Mouse (Mus musculus) neural tube, embryonic 12.5 days (tissue): Measurements from ENCODE around the gene Cxcl13. TPM values are rescaled to one million over a fixed set of nuclear protein-coding genes. Genes with fewer than 3 reads are reported as not detected.

Experiments
- ATAC-seq: fragments of 200-750 bp; cut with Nextera tagmentation; 2 replicates; pipeline ENCODE4 v1.8.0; 2017; ENCODE audit warnings: low read depth, mild to moderate bottlenecking, moderate TSS enrichment, moderate library complexity; ENCODE audit not compliant: low FRiP score
- H3K27ac ChIP-seq: fragments of 300-500 bp; sonication (generic); 2 replicates; pipeline ENCODE4 v1.5.1; 2016
- H3K27me3 ChIP-seq: fragments of 300-500 bp; sonication (generic); replicated peaks from 2 replicates; pipeline ENCODE4 v1.6.1; 2016; ENCODE audit warnings: mild to moderate bottlenecking
- H3K36me3 ChIP-seq: fragments of 300-500 bp; sonication (generic); 2 replicates; pipeline ENCODE4 v1.6.1; 2016; ENCODE audit warnings: mild to moderate bottlenecking
- H3K4me1 ChIP-seq: fragments of 300-500 bp; sonication (generic); 2 replicates; pipeline ENCODE4 v1.6.1; 2016
- H3K4me2 ChIP-seq: fragments of 300-500 bp; sonication (generic); replicated peaks from 2 replicates; pipeline ENCODE4 v1.6.1; 2016; ENCODE audit warnings: mild to moderate bottlenecking
- H3K4me3 ChIP-seq: fragments of 300-500 bp; sonication (generic); 2 replicates; pipeline ENCODE4 v1.5.1; 2016
- H3K9ac ChIP-seq: fragments of 300-500 bp; sonication (generic); 2 replicates; pipeline ENCODE4 v1.6.1; 2016; ENCODE audit warnings: mild to moderate bottlenecking
- H3K9me3 ChIP-seq: fragments of 300-500 bp; sonication (generic); 2 replicates; pipeline ENCODE4 v1.6.1; 2016; ENCODE audit warnings: mild to moderate bottlenecking
- WGBS: fragments of 180-500 bp; shearing (Covaris S2); methylation state at CpG from one replicate; pipeline ENCODE4 v1.1.7; 2016; 5-methylcytosine and 5-hydroxymethylcytosine counted together
- polyA plus RNA-seq: library from polyadenylated mRNA; unstranded; fragments of >200 nt; fragmentation: Nextera tagmentation; extraction: Ambion mirVana; gene quantifications from 2 replicates; pipeline ENCODE4 v1.2.1, GENCODE M21; 2016

The Cxcl13 gene
- polyA plus RNA-seq, 1 experiment from 2014 or later = 0.56 TPM

GRCm38 (mm10) chr5:96003348-96003747 lies 46.6 kb downstream of the Cxcl13 start:
- Histone ChIP-seq H3K4me3 (no peak overlapping the region), H3K9me3 (no peaks in the 10 kb centered on the region), H3K27me3 (no peaks in the 10 kb centered on the region), H3K4me1 (no peaks in the 10 kb centered on the region), H3K27ac (no peak overlapping the region), H3K9ac (no peak overlapping the region), H3K4me2 (no peak overlapping the region), H3K36me3 (no peaks in the 10 kb centered on the region)
- ATAC-seq = no peak

DNA sequence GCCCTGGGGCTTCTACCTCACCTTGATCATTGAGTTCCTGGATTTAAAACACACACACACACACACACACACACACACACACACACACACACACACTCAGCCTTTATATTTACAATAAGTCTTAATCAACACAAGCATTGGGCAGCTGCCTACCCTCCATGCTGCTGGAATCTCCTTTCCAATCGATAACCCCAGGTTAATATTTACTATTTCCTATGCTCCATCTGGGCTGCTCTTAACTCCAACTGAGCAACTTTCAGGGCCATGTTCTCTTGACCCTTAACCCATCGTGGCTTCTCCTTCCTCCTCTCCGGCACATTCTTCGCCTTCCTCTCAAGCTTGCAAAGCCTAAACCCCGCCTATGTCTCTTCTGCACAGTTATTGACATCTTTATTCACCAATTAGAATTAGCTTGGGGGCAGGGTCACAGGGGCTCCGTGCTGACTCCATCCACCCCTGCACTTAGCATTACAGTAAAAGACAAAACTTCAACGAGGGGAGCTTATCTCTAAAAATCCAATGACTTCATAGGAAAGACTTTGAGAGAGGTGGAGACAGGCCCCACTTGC lies 51.6 kb downstream of the Cxcl13 start:
- Histone ChIP-seq H3K27ac (no peak overlapping the region), H3K36me3 (no peaks in the 10 kb centered on the region), H3K4me3 (no peak overlapping the region), H3K27me3 (no peaks in the 10 kb centered on the region), H3K9ac (no peak overlapping the region), H3K4me2 (no peak overlapping the region), H3K4me1 (no peaks in the 10 kb centered on the region), H3K9me3 (no peaks in the 10 kb centered on the region)
- no peak for ATAC-seq
- 75% methylated on average over 7 of the region's 7 CpGs for WGBS

DNA sequence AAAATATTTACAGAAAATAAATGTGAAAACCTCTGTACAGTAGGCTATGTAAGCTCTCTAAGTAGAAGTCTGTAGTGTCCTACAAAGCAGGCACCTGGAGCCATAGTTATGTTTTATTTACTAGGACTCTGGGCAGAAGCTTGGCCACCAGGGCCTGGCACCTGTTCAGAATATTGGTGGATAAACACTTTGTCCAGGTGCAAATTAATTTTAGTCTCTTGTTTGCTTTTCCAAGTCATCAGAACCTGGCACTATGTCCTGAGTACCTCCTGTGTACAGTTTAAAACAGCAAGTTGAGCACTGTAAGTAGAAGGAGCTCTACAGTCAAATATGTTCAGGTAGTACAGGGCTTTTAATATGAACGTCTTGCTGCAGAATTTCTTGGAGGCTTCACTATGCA lies 52.3 kb downstream of the Cxcl13 start:
- H3K9me3 ChIP-seq = no peaks in the 10 kb centered on the region
- ATAC-seq = no peak
- H3K27me3 ChIP-seq = no peaks in the 10 kb centered on the region
- no peaks in the 10 kb centered on the region for H3K36me3 ChIP-seq
- no peak overlapping the region for H3K4me3 ChIP-seq
- no peak overlapping the region for H3K27ac ChIP-seq
- H3K4me1 ChIP-seq = no peaks in the 10 kb centered on the region
- no peak overlapping the region for H3K9ac ChIP-seq
- 82% methylated on average over 1 of the region's 1 CpGs for WGBS
- no peak overlapping the region for H3K4me2 ChIP-seq

Other genes starting within 250 kb of the Cxcl13 start
- gene Gm7978, start 220.8 kb upstream of the Cxcl13 start, polyA plus RNA-seq = not detected in 2 replicates
- gene Gm7982, start 214.9 kb upstream of the Cxcl13 start, polyA plus RNA-seq = not detected in 2 replicates
- gene E330014E10Rik, start 181.0 kb upstream of the Cxcl13 start, polyA plus RNA-seq = not detected in 2 replicates
- gene Cnot6l, start 207.2 kb downstream of the Cxcl13 start, polyA plus RNA-seq = 12.3 and 17.2 TPM in 2 replicates